8 mouse cellular contexts compared by ENCODE assay signal in the genomic region with DNA sequence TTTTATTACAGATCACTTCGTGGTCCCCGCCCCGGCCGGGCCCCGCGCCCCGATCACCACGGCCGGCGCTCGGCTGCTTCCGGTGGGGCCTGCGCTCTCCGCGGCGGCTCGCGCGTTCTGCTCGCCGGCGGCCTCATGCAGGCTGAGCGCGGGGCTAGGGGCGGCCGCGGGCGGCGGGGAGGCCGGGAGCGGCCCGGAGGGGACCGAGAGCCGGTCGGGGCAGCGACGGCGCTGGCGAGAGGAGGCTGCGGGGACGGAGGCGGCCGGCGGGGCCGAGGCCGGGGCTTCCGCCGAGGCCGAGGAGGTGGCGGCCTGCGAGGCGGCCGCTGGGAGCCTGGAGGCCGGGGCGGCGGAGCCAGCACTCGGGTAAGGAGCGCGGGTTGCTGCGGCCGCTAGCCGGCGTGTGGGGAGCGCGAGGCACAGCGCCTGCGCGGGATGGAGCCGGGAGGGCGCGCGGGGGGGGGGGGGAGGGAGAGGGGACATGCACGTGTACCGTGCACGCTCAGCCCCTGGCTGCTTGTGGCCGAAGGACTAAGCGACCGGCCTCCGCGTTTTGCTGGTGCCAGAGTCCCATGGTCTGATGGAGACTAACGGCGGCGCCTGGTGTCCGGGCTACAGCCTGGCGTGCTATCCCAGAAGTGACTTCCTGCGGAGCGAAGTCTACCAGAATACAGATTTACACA. TPM values are rescaled to one million over a fixed set of nuclear protein-coding genes. Genes with fewer than 3 reads are reported as not detected.
DNase-seq lines count a peak whose midpoint lies in the region; ATAC-seq and TF ChIP-seq lines count a peak whose summit lies in the region.

A gene (plus strand): TSS at position 109 of the 683 bp plus-strand sequence.

- TF ChIP-seq CTCF in bone marrow, adult 2 months (IDR thresholded peaks at IDR 0.05; ENCODE audit: control insufficient read depth, insufficient read depth, low read length) = no peak

- peak within 1 kb of the TSS; percentile 96 for H3ac ChIP-seq in myocyte (ENCODE audit: control insufficient read depth, insufficient read length)

- no peaks in the 10 kb centered on the region; the same call in 1 of the 2 replicates for H3K4me1 ChIP-seq in bone marrow, adult 2 months (ENCODE audit: control insufficient read depth, insufficient read depth, low read length)
- 0 out of 2 replicates have a peak, but pooled peaks cover 3% of the 10 kb centered on the region for H3K4me1 ChIP-seq in embryonic facial prominence, embryonic 14.5 days (ENCODE audit: control insufficient read depth, insufficient read depth, low read length)
- H3K4me1 ChIP-seq in kidney, embryonic 14.5 days (ENCODE audit: control insufficient read depth, insufficient read depth, low read length) = peaks cover 4% of the 10 kb centered on the region; the same call in 1 of the 2 replicates
- peaks cover 12% of the 10 kb centered on the region for H3K4me1 ChIP-seq in liver, embryonic 11.5 days (replicated peaks; ENCODE audit: control insufficient read depth, insufficient read depth, low read length)

- WGBS in bone marrow, adult 2 months = 1% methylated on average over 85 of the region's 87 CpGs
- under 1% methylated on average over 41 of the region's 87 CpGs for WGBS in embryonic facial prominence, embryonic 14.5 days
- under 1% methylated on average over 71 of the region's 87 CpGs for WGBS in kidney, embryonic 14.5 days
- WGBS in liver, embryonic 11.5 days = under 1% methylated on average over 72 of the region's 87 CpGs

- H3K4me3 ChIP-seq in bone marrow, adult 2 months (replicated peaks; ENCODE audit: control insufficient read depth, low read depth, low read length) = peak within 1 kb of the TSS; percentile 46
- peak within 1 kb of the TSS; percentile 76 for H3K4me3 ChIP-seq in embryonic facial prominence, embryonic 14.5 days (ENCODE audit: low read depth, low read length)
- peak within 1 kb of the TSS; percentile 75 for H3K4me3 ChIP-seq in kidney, embryonic 14.5 days (ENCODE audit: low read length)
- peak within 1 kb of the TSS; percentile 83 for H3K4me3 ChIP-seq in liver, embryonic 11.5 days (ENCODE audit: low read depth, low read length)
- peak within 1 kb of the TSS; percentile 33 for H3K4me3 ChIP-seq in myocyte

- no peaks in the 10 kb centered on the region for H3K9me3 ChIP-seq in embryonic facial prominence, embryonic 14.5 days (ENCODE audit: control insufficient read depth, low read length)
- H3K9me3 ChIP-seq in kidney, embryonic 14.5 days (ENCODE audit: control insufficient read depth, low read length) = no peaks in the 10 kb centered on the region
- H3K9me3 ChIP-seq in liver, embryonic 11.5 days (ENCODE audit: control insufficient read depth, low read length) = no peaks in the 10 kb centered on the region

- TF ChIP-seq POLR2A in bone marrow, adult 2 months (IDR thresholded peaks at IDR 0.05; ENCODE audit: borderline replicate concordance, control insufficient read depth, low read depth, low read length) = no peak; the same call in 1 of the 2 replicates
- TF ChIP-seq POLR2A in myocyte (IDR thresholded peaks at IDR 0.05; ENCODE audit: insufficient read length, low read depth) = peak; percentile 82

- H3K27ac ChIP-seq in bone marrow, adult 2 months (ENCODE audit: control insufficient read depth, insufficient read depth, low read depth, low read length, poor library complexity) = peak within 1 kb of the TSS; percentile 94
- H3K27ac ChIP-seq in embryonic facial prominence, embryonic 14.5 days (replicated peaks; ENCODE audit: low read depth, low read length) = peak within 1 kb of the TSS; percentile 100
- peak within 1 kb of the TSS; percentile 99 for H3K27ac ChIP-seq in kidney, embryonic 14.5 days (ENCODE audit: low read depth, low read length)
- H3K27ac ChIP-seq in liver, embryonic 11.5 days (ENCODE audit: low read depth, low read length) = peak within 1 kb of the TSS; percentile 99

- peak; percentile 96 for ATAC-seq in embryonic facial prominence, embryonic 14.5 days (ENCODE audit: low read depth)
- peak; percentile 96 for ATAC-seq in kidney, embryonic 14.5 days (ENCODE audit: low FRiP score, low TSS enrichment)
- peak; percentile 89 for ATAC-seq in liver, embryonic 11.5 days (replicated peaks; ENCODE audit: low FRiP score)

- no peaks in the 10 kb centered on the region for H3K27me3 ChIP-seq in embryonic facial prominence, embryonic 14.5 days (replicated peaks; ENCODE audit: control insufficient read depth, insufficient read depth, low read length)
- H3K27me3 ChIP-seq in kidney, embryonic 14.5 days (ENCODE audit: control insufficient read depth, insufficient read depth, low read length) = no peaks in the 10 kb centered on the region
- no peaks in the 10 kb centered on the region for H3K27me3 ChIP-seq in liver, embryonic 11.5 days (replicated peaks; ENCODE audit: control insufficient read depth, insufficient read depth, low read length)
- H3K27me3 ChIP-seq in myocyte (ENCODE audit: control insufficient read depth, insufficient read depth, insufficient read length) = no peaks in the 10 kb centered on the region

- peak within 1 kb of the TSS; percentile 71 for H3K4me2 ChIP-seq in embryonic facial prominence, embryonic 14.5 days (ENCODE audit: low read depth, low read length)
- peak within 1 kb of the TSS; percentile 70 for H3K4me2 ChIP-seq in kidney, embryonic 14.5 days (replicated peaks; ENCODE audit: low read depth, low read length)
- peak within 1 kb of the TSS; percentile 81 for H3K4me2 ChIP-seq in liver, embryonic 11.5 days
- peak within 1 kb of the TSS; percentile 100 for H3K4me2 ChIP-seq in myocyte (ENCODE audit: low read depth)

- H3K79me2 ChIP-seq in myocyte (ENCODE audit: control insufficient read depth, insufficient read depth) = peaks cover 3% of the 10 kb centered on the region

- H3K9ac ChIP-seq in embryonic facial prominence, embryonic 14.5 days (ENCODE audit: low read depth, low read length) = peak within 1 kb of the TSS; percentile 100
- H3K9ac ChIP-seq in kidney, embryonic 14.5 days (ENCODE audit: low read depth, low read length) = peak within 1 kb of the TSS; percentile 99
- peak within 1 kb of the TSS; percentile 97 for H3K9ac ChIP-seq in liver, embryonic 11.5 days (ENCODE audit: low read depth, low read length)

- peak; percentile 80 for DNase-seq in 416B (ENCODE audit: low read depth)
- DNase-seq in embryonic facial prominence, embryonic 14.5 days (ENCODE audit: low spot score) = peak; percentile 90
- peak; percentile 89 to 91 for DNase-seq in heart, adult 9 months (ENCODE audit: low spot score in 2 of 2)
- peak; percentile 86 for DNase-seq in liver, embryonic 11.5 days (ENCODE audit: low spot score)
- peak; percentile 75 to 87 for DNase-seq in spleen, postnatal 4 days (ENCODE audit: low spot score in 2 of 2)

- no peaks in the 10 kb centered on the region for H3K36me3 ChIP-seq in embryonic facial prominence, embryonic 14.5 days (ENCODE audit: control insufficient read depth, insufficient read depth, low read length)
- no peaks in the 10 kb centered on the region for H3K36me3 ChIP-seq in kidney, embryonic 14.5 days (ENCODE audit: control insufficient read depth, insufficient read depth, low read length)
- H3K36me3 ChIP-seq in liver, embryonic 11.5 days (ENCODE audit: control insufficient read depth, insufficient read depth, low read length) = no peaks in the 10 kb centered on the region
- H3K36me3 ChIP-seq in myocyte (ENCODE audit: control insufficient read depth, insufficient read depth) = no peaks in the 10 kb centered on the region

TF ChIP-seq in myocyte, 11 proteins besides CTCF, POLR2A, EP300 and RAD21:
- TF ChIP-seq TCF3 (IDR thresholded peaks at IDR 0.05; ENCODE audit: insufficient read length, low read depth) = no peak
- no peak for TF ChIP-seq MAX (IDR thresholded peaks at IDR 0.05; ENCODE audit: low read depth)
- TF ChIP-seq TCF12 (IDR thresholded peaks at IDR 0.05; ENCODE audit: insufficient read depth, poor library complexity, severe bottlenecking) = no peak
- no peak for TF ChIP-seq MYOD1 (IDR thresholded peaks at IDR 0.05; ENCODE audit: control insufficient read depth in 1 of 3, insufficient read length in 2 of 3, low read depth in 2 of 3)
- no peak for TF ChIP-seq SRF (IDR thresholded peaks at IDR 0.05; ENCODE audit: control insufficient read depth, insufficient read length, low read depth)
- no peak for TF ChIP-seq MYOG (IDR thresholded peaks at IDR 0.05; ENCODE audit: control insufficient read depth in 1 of 3, insufficient read depth in 1 of 3, insufficient read length in 2 of 3, low read depth in 2 of 3)
- no peak for TF ChIP-seq CEBPB (IDR thresholded peaks at IDR 0.05; ENCODE audit: insufficient read depth, poor library complexity, severe bottlenecking)
- TF ChIP-seq REST (IDR thresholded peaks at IDR 0.05; ENCODE audit: insufficient read depth, insufficient read length) = no peak
- TF ChIP-seq E2F4 (IDR thresholded peaks at IDR 0.05; ENCODE audit: insufficient read depth) = no peak
- TF ChIP-seq POLR2AphosphoS2 (IDR thresholded peaks at IDR 0.05; ENCODE audit: insufficient read length, low read depth) = no peak
- TF ChIP-seq USF1 (IDR thresholded peaks at IDR 0.05; ENCODE audit: low read depth) = no peak
TF ChIP-seq in myocyte: peak in this region for 0.

RNA-seq across cellular contexts. Expression of the gene that starts here (rescaled TPM):
- 8.0 and 11.1 TPM in 2 replicates for polyA plus RNA-seq in bone marrow, adult 2 months (2011; ENCODE audit: insufficient read depth, insufficient read length, low replicate concordance, missing spikeins)
- 6.1 and 7.4 TPM in 2 replicates for polyA plus RNA-seq in embryonic facial prominence, embryonic 14.5 days (2014; fragmentation: Nextera tagmentation; extraction: Ambion mirVana)
- 10.9 and 12.4 TPM in 2 replicates for polyA plus RNA-seq in kidney, embryonic 14.5 days (2014; fragmentation: Nextera tagmentation; extraction: Ambion mirVana)
- 13.6 and 14.1 TPM in 2 replicates for polyA plus RNA-seq in liver, embryonic 11.5 days (2014; fragmentation: Nextera tagmentation; extraction: Ambion mirVana)
- polyA plus RNA-seq in myocyte (2012; fragmentation: generic; extraction: Trizol) = 11.8 TPM

Comparison
In these comparisons a context has a peak if more than half of its experiments do, and no peak if none do; other contexts are left out.
1. Peak in every context shown above with its lines: DNase-seq, ATAC-seq, H3K4me3 ChIP-seq and H3K27ac ChIP-seq.
2. H3K4me3 ChIP-seq: peak in every context shown above with its lines; median percentile 83 in liver, embryonic 11.5 days; 76 in embryonic facial prominence, embryonic 14.5 days; 75 in kidney, embryonic 14.5 days; 46 in bone marrow, adult 2 months; 33 in myocyte.